Mouse (Mus musculus): ENCODE measurements around the gene Fancm. TPM values are rescaled to one million over a fixed set of nuclear protein-coding genes. Genes with fewer than 3 reads are reported as not detected.
"Not testable (repeated sequence)": the region's sequence is repeated elsewhere in the genome, so short reads cannot be mapped to it uniquely, and the experiment has no call there.

Gene Fancm
- polyA plus RNA-seq, 1 experiment from 2014 or later = 8.1 TPM

DNA sequence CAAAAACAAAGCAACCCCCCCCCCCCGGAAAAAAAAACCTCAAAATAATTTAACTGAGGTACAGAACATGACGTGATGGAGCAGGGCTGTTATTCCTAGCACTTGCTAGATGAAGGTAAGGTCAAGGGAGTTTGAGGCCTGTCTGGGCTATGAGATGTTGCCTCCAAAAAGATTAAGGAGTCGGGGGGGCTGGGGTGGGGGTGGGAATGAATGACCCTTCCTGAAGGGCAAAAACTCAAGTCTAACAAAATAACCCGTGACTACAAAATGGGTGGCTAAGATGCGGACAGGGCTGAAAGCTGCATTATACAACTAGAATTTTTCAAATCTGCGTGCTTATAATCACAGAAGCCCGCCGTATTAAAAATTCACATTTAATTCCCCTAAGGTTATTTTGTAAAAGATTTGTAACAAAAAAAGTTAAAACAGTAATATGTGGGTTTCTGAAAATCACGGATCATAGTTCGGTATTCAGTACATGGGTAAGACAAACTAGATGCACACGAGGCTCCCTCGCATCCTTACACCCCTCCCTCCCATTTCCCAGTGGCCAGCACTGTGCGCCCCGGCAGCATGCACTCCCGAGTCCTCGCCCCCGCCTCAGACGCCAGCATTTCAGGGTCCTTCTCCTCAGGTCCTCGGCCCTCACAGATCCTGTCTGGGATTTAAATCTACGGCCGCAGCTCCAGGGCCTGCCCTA lies 2.3 kb upstream of the Fancm start:
- peaks cover 34% of the 10 kb centered on the region for H3K4me1 ChIP-seq
- H3K27ac ChIP-seq (replicated peaks) = peak overlapping the region; percentile 97
- peak overlapping the region; percentile 70 for H3K4me2 ChIP-seq
- peaks cover 11% of the 10 kb centered on the region for H3K36me3 ChIP-seq
- H3K9me3 ChIP-seq (replicated peaks) = no peaks in the 10 kb centered on the region
- WGBS = 3% methylated on average over 21 of the region's 21 CpGs
- peak overlapping the region; percentile 97 for H3K4me3 ChIP-seq (replicated peaks)
- H3K27me3 ChIP-seq (replicated peaks) = no peaks in the 10 kb centered on the region
- ATAC-seq (ENCODE audit: low FRiP score) = peak; percentile 83
- H3K9ac ChIP-seq (replicated peaks) = peak overlapping the region; percentile 84

DNA sequence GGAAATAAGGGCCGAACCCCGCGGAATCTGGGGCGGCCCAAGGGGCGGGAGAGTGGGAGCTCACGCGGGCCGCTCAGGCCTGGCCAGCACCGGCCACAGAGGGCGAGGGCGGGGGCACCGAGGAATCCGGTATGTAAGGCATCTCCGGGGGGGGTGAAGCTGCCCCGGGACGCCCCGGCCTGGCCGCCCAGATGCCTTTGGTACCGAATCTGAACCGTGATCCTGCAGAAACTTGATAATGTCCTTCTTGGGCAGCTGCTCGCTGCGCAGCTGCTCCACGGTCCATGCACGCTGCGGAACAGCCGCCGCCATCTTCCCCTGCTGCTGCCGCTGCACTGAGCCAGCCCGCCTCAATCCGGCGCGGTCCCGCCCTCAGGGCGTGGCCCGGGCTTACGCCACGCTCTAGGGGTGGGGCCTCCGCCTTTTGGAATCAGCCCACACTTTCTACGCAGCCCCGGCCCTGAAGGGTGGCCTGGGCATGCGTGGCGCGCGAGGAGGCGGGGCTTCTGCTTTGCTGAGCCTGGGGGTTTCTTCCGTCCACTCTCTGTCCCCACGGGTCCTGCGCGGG lies 1.7 kb upstream of the Fancm start, which contains the start of gene Fkbp3:
Gene Fkbp3, minus strand, starts transcription at position 397 of the 568 bp plus-strand sequence.
- H3K9me3 ChIP-seq (replicated peaks) = no peaks in the 10 kb centered on the region
- peaks cover 34% of the 10 kb centered on the region for H3K4me1 ChIP-seq
- peak within 1 kb of the TSS; percentile 84 for H3K9ac ChIP-seq (replicated peaks)
- H3K4me3 ChIP-seq (replicated peaks) = peak within 1 kb of the TSS; percentile 97
- no peaks in the 10 kb centered on the region for H3K27me3 ChIP-seq (replicated peaks)
- H3K27ac ChIP-seq (replicated peaks) = peak within 1 kb of the TSS; percentile 97
- ATAC-seq (ENCODE audit: low FRiP score) = peak; percentile 99
- peaks cover 5% of the 10 kb centered on the region for H3K36me3 ChIP-seq
- peak within 1 kb of the TSS; percentile 70 for H3K4me2 ChIP-seq
- under 1% methylated on average over 48 of the region's 49 CpGs for WGBS

DNA sequence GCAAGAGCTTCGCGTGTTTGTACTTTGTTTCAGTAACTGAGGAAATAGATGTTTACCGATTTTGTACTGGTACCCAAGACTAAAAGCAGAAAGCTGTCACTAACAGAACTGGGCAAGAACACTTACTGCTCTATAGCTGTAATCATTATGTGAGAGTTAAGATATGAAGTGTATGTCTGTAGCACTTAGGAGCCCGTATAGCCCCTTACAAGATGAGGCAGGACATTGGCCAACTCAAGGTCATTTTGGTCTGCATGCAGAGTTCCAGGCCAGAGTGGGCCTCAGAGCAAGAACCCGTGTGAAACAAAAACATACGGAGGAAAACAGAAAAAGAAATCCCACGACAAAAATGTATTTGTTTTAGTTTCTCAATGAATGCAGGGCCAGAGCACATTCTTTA lies 752 bp upstream of the Fancm start:
- Histone ChIP-seq H3K36me3 (peaks cover under 1% of the 10 kb centered on the region; the same call in 1 of the 2 replicates), H3K4me2 (peak overlapping the region; percentile 70), H3K9ac (replicated peaks) (peak overlapping the region; percentile 69), H3K27me3 (replicated peaks) (no peaks in the 10 kb centered on the region), H3K4me1 (peaks cover 34% of the 10 kb centered on the region), H3K9me3 (replicated peaks) (no peaks in the 10 kb centered on the region), H3K4me3 (replicated peaks) (peak overlapping the region; percentile 97), H3K27ac (replicated peaks) (peak overlapping the region; percentile 97)
- ATAC-seq (ENCODE audit: low FRiP score) = no peak
- 45% methylated on average over 7 of the region's 7 CpGs for WGBS

DNA sequence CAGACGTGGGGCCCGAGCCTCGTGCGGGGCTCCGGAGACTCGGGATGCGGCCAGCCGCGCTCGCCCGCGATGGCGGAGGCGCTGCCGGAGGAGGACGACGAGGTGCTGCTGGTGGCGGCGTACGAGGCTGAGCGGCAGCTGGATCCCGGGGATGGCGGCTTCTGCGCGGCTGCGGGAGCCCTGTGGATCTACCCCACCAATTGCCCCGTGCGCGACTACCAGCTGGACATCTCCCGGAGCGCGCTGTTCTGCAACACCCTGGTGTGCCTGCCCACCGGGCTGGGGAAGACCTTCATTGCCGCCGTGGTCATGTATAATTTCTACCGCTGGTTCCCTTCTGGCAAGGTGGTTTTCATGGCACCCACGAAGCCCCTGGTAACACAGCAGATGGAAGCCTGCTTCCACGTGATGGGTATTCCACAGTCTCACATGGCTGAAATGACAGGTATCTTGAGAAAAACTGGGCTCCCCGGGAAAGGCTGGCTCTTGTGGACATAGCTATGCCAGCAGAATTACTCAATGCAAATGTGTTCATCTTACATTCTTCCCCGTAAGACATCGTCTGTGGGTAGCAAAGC lies 419 bp downstream of the Fancm start:
- WGBS = under 1% methylated on average over 40 of the region's 41 CpGs
- peak overlapping the region; percentile 70 for H3K4me2 ChIP-seq
- no peaks in the 10 kb centered on the region for H3K27me3 ChIP-seq (replicated peaks)
- H3K9ac ChIP-seq (replicated peaks) = peak overlapping the region; percentile 80
- H3K4me3 ChIP-seq (replicated peaks) = peak overlapping the region; percentile 97
- peaks cover 34% of the 10 kb centered on the region for H3K4me1 ChIP-seq
- no peak for ATAC-seq (ENCODE audit: low FRiP score)
- peak overlapping the region; percentile 97 for H3K27ac ChIP-seq (replicated peaks)
- H3K9me3 ChIP-seq (replicated peaks) = no peaks in the 10 kb centered on the region
- H3K36me3 ChIP-seq = peaks cover 8% of the 10 kb centered on the region

DNA sequence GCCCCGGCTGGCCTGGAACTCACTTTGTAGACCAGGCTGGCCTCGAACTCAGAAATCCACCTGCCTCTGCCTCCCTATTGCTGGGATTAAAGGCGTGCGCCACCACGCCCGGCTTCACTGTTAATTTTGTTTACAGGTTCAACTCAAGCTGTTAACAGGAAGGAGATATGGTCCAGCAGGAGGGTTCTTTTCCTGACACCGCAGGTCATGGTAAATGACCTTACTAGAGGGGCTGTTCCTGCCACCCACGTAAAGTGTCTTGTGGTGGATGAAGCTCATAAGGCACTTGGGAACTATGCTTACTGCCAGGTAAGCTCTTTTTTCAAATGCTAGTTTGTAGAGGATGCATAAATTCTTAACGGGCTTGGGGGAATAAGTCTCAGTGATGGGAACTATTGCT lies 1.5 kb downstream of the Fancm start:
- Histone ChIP-seq H3K9ac (replicated peaks) (no peak overlapping the region), H3K4me1 (peaks cover 34% of the 10 kb centered on the region), H3K27me3 (replicated peaks) (no peaks in the 10 kb centered on the region), H3K36me3 (peaks cover 8% of the 10 kb centered on the region), H3K4me2 (peak overlapping the region; percentile 70), H3K27ac (replicated peaks) (no peak overlapping the region), H3K4me3 (replicated peaks) (peak overlapping the region; percentile 97), H3K9me3 (replicated peaks) (no peaks in the 10 kb centered on the region)
- ATAC-seq (ENCODE audit: low FRiP score) = no peak
- 79% methylated on average over 9 of the region's 9 CpGs for WGBS

DNA sequence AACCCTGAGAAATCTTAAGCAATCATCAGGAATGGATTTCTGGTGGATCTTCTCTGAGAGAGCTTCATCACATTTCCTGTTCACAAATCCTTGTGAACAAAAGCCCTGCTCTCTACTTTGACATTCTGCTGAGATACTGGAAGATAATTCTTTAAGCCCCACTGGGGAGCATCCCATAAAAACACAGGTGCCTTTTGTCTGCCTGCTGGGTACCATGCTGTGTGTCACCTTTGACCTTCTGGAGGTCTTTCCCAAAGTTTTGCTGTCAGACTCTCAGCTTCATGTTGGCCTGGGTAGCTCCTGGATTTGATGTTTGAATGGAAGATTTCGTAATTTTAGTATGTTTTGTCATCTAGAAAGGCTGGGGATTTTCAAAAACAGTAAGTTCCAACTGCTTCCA lies 33.3 kb downstream of the Fancm start:
- Histone ChIP-seq H3K4me3 (replicated peaks) (no peak overlapping the region), H3K27me3 (replicated peaks) (no peaks in the 10 kb centered on the region), H3K9me3 (replicated peaks) (no peaks in the 10 kb centered on the region), H3K9ac (replicated peaks) (no peak overlapping the region), H3K4me2 (no peak overlapping the region), H3K4me1 (no peaks in the 10 kb centered on the region), H3K27ac (replicated peaks) (no peak overlapping the region), H3K36me3 (peaks cover 23% of the 10 kb centered on the region)
- no peak for ATAC-seq (ENCODE audit: low FRiP score)
- 84% methylated on average over 1 of the region's 1 CpGs for WGBS

DNA sequence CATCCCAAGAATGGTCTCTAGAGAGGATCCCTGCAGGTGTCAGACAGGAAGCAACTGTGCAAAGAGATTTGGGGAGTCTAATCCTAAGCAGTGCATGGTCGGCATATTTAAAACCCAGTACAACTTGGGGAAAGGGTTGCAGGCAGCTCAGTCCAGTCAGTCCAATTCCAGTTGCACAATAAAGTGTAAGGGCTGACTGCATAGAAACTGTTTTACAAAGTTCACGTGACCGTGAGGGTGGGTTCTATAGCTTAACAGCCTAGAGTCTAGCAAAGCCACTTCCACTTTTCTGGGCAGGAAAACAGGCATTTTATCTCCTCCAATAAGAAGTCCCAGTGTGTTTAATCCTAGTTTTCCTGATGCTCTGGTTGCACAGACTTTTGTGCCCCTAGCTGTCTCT lies 36.1 kb downstream of the Fancm start:
- H3K27me3 ChIP-seq (replicated peaks) = no peaks in the 10 kb centered on the region
- no peaks in the 10 kb centered on the region for H3K9me3 ChIP-seq (replicated peaks)
- H3K4me2 ChIP-seq = no peak overlapping the region
- H3K4me1 ChIP-seq = no peaks in the 10 kb centered on the region
- H3K4me3 ChIP-seq (replicated peaks) = no peak overlapping the region
- H3K9ac ChIP-seq (replicated peaks) = no peak overlapping the region
- peaks cover 13% of the 10 kb centered on the region for H3K36me3 ChIP-seq
- H3K27ac ChIP-seq (replicated peaks) = no peak overlapping the region
- no peak for ATAC-seq (ENCODE audit: low FRiP score)
- 91% methylated on average over 3 of the region's 3 CpGs for WGBS

DNA sequence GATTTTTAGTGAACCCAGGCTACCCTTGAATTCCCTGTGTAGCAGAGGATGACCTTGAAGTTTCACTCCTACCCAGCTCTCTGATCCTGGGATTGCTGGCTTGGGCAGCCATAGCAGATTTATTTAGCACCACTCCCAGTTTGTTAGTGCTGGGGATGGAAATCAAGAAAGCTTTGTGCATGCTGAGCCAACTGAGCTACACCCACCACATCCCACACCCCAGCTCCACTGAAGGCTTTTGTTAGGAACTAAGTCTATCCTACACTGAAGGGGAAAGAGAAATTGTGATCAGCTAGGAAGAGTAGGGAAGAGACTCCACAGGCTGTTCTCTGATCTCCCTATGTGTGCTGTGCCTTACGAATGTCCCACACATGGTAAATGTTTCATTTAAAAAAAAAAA lies 37.4 kb downstream of the Fancm start:
- Histone ChIP-seq H3K4me1 (no peaks in the 10 kb centered on the region), H3K27me3 (replicated peaks) (no peaks in the 10 kb centered on the region), H3K36me3 (peaks cover 10% of the 10 kb centered on the region), H3K27ac (replicated peaks) (no peak overlapping the region), H3K9me3 (replicated peaks) (no peaks in the 10 kb centered on the region), H3K9ac (replicated peaks) (no peak overlapping the region), H3K4me2 (no peak overlapping the region), H3K4me3 (replicated peaks) (no peak overlapping the region)
- 100% methylated on average over 1 of the region's 1 CpGs for WGBS
- ATAC-seq (ENCODE audit: low FRiP score) = no peak

DNA sequence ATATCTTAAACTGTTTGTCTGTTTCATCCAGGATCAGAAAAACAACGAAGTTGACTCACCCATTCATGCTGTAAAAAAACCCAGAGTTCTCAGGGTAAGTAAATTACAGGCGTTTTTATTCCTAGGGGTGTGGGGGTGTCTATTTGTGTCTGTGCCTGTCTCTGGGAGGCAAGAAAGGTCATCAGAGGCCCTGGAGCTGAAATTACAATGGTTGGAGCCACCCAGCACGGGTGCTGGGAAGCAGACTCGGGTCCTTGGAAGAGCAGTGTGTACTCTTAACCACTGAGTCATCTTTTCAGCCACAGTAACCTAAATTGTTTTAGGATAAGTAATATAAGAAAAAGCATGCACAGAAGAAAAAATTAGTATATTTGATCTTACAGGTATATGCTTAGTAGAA lies 38.5 kb downstream of the Fancm start:
- no peak overlapping the region for H3K4me3 ChIP-seq (replicated peaks)
- no peaks in the 10 kb centered on the region for H3K27me3 ChIP-seq (replicated peaks)
- H3K27ac ChIP-seq (replicated peaks) = no peak overlapping the region
- H3K9ac ChIP-seq (replicated peaks) = no peak overlapping the region
- no peak for ATAC-seq (ENCODE audit: low FRiP score)
- no peaks in the 10 kb centered on the region for H3K4me1 ChIP-seq
- no peaks in the 10 kb centered on the region for H3K9me3 ChIP-seq (replicated peaks)
- peaks cover 13% of the 10 kb centered on the region for H3K36me3 ChIP-seq
- H3K4me2 ChIP-seq = no peak overlapping the region
- WGBS = 92% methylated on average over 4 of the region's 4 CpGs

DNA sequence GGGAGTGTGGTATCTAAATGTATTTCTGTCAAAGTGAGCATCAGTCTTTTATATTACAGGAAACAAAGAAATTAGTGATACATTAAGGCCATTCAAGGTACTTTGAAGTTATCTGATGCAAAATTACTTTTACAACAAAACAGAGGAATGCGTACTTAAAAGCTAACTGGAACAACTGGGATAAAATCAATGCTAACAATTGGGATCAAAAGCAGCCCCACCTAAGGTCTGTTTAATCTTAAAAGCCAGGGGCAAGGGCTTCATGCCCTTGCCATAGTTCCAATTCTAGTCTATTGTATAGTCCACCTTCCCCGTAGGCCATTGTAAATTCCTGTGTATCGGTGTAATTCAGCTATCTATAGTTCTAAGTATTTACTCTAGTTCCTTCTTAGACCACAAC lies 39.6 kb downstream of the Fancm start:
- not testable (repeated sequence) for H3K4me3 ChIP-seq (replicated peaks); H3K27me3 ChIP-seq (replicated peaks); H3K9me3 ChIP-seq (replicated peaks); H3K9ac ChIP-seq (replicated peaks); H3K27ac ChIP-seq (replicated peaks); ATAC-seq (ENCODE audit: low FRiP score); H3K4me1 ChIP-seq; H3K4me2 ChIP-seq
- peaks cover 21% of the 10 kb centered on the region for H3K36me3 ChIP-seq
- WGBS = 96% methylated on average over 3 of the region's 3 CpGs

DNA sequence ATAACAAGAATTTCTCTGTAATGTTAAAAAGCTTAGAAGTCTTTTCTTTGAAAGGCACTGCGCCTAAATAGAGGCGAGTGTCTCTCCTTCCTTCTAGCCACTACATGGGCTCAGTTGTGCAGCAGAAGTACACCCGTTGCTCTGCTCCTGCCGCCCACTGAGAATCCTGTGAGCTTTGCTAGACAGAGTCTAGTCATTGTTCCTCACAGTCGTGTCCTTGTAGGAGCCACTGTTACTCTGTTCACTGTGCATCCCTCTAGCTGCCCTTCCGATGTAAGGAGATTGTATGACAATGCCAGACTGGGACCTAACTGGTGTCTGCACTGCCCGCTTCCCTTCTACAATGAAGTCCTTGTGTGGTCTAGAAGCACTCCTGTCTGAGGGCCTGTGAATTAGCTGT lies 43.6 kb downstream of the Fancm start:
- no peak overlapping the region for H3K4me2 ChIP-seq
- no peak overlapping the region for H3K27ac ChIP-seq (replicated peaks)
- H3K27me3 ChIP-seq (replicated peaks) = no peaks in the 10 kb centered on the region
- ATAC-seq (ENCODE audit: low FRiP score) = no peak
- H3K9me3 ChIP-seq (replicated peaks) = no peaks in the 10 kb centered on the region
- H3K9ac ChIP-seq (replicated peaks) = no peak overlapping the region
- no peaks in the 10 kb centered on the region for H3K4me1 ChIP-seq
- no peak overlapping the region for H3K4me3 ChIP-seq (replicated peaks)
- H3K36me3 ChIP-seq = peaks cover 52% of the 10 kb centered on the region
- WGBS = 80% methylated on average over 7 of the region's 7 CpGs

DNA sequence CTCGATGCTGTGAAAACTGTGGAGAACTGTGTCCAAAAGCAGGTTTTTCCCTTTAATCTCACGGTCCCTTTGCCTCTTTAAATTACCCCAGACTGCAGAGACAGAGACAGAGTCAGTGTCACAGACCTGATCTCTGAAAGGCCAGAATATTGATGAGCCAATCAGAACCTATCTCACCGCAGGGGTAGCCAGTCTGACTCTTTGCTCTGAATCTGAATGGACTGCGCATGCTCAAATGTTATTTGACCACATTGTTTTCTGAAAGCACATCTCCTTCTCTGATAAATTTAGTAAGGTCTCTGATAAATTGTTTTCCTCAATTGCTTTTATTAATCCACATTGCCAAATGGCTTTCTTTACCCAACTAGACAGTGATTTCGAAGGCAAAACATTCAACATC lies 44.0 kb downstream of the Fancm start:
- Histone ChIP-seq H3K4me2 (no peak overlapping the region), H3K36me3 (peaks cover 52% of the 10 kb centered on the region), H3K27ac (replicated peaks) (no peak overlapping the region), H3K4me3 (replicated peaks) (no peak overlapping the region), H3K4me1 (no peaks in the 10 kb centered on the region), H3K27me3 (replicated peaks) (no peaks in the 10 kb centered on the region), H3K9ac (replicated peaks) (no peak overlapping the region), H3K9me3 (replicated peaks) (no peaks in the 10 kb centered on the region)
- ATAC-seq (ENCODE audit: low FRiP score) = no peak
- WGBS = 90% methylated on average over 5 of the region's 5 CpGs
